Mouse (Mus musculus): ENCODE measurements around the gene Trp53i13.

- no peak for TF ChIP-seq GATA1 (IDR thresholded peaks at IDR 0.05; ENCODE audit: low read length)
- TF ChIP-seq TAL1 (IDR thresholded peaks at IDR 0.05; ENCODE audit: low read length), result no peak
Measured at GRCm38 (mm10) chr11:77489591-77490235, 26.1 kb downstream of the Trp53i13 start, which contains the start of gene Ankrd13b.

Measured in erythroblast, embryonic 14.5 days (primary cell).